Mouse (Mus musculus) limb, embryonic 10.5 days (tissue): ENCODE results near the gene 1110059E24Rik. TPM values are rescaled to one million over a fixed set of nuclear protein-coding genes. Genes with fewer than 3 reads are reported as not detected.

Experiments
- DNase-seq: peaks from one replicate; pipeline ENCODE4 v3.0.0-alpha.2; 2017; ENCODE audit warnings: low spot score
- H3K27ac ChIP-seq: fragments of 300-500 bp; sonication (generic); 2 replicates; pipeline ENCODE4 v1.5.1; 2016; ENCODE audit warnings: mild to moderate bottlenecking
- H3K27me3 ChIP-seq: fragments of 300-500 bp; sonication (generic); 2 replicates; pipeline ENCODE4 v1.6.1; 2016; ENCODE audit warnings: low read depth, mild to moderate bottlenecking; ENCODE audit not compliant: poor library complexity, severe bottlenecking
- H3K36me3 ChIP-seq: fragments of 300-500 bp; sonication (generic); 2 replicates; pipeline ENCODE4 v1.6.1; 2016; ENCODE audit warnings: mild to moderate bottlenecking, moderate library complexity
- H3K4me1 ChIP-seq: fragments of 300-500 bp; sonication (generic); 2 replicates; pipeline ENCODE4 v1.6.1; 2016
- H3K4me3 ChIP-seq: fragments of 300-500 bp; sonication (generic); 2 replicates; pipeline ENCODE4 v1.5.1; 2016; ENCODE audit warnings: mild to moderate bottlenecking, moderate library complexity
- H3K9me3 ChIP-seq: fragments of 300-500 bp; sonication (generic); replicated peaks from 2 replicates; pipeline ENCODE4 v1.6.1; 2016; ENCODE audit warnings: mild to moderate bottlenecking
- WGBS: fragments of 180-500 bp; shearing (Covaris S2); methylation state at CpG from one replicate; pipeline ENCODE4 v1.1.7; 2016; 5-methylcytosine and 5-hydroxymethylcytosine counted together
- polyA plus RNA-seq: library from polyadenylated mRNA; unstranded; fragments of >200 nt; fragmentation: Nextera tagmentation; extraction: Ambion mirVana; gene quantifications from 2 replicates; pipeline ENCODE4 v1.2.1, GENCODE M21; 2016

Gene 1110059E24Rik
- 76.9 and 78.0 TPM in 2 replicates for polyA plus RNA-seq

DNA sequence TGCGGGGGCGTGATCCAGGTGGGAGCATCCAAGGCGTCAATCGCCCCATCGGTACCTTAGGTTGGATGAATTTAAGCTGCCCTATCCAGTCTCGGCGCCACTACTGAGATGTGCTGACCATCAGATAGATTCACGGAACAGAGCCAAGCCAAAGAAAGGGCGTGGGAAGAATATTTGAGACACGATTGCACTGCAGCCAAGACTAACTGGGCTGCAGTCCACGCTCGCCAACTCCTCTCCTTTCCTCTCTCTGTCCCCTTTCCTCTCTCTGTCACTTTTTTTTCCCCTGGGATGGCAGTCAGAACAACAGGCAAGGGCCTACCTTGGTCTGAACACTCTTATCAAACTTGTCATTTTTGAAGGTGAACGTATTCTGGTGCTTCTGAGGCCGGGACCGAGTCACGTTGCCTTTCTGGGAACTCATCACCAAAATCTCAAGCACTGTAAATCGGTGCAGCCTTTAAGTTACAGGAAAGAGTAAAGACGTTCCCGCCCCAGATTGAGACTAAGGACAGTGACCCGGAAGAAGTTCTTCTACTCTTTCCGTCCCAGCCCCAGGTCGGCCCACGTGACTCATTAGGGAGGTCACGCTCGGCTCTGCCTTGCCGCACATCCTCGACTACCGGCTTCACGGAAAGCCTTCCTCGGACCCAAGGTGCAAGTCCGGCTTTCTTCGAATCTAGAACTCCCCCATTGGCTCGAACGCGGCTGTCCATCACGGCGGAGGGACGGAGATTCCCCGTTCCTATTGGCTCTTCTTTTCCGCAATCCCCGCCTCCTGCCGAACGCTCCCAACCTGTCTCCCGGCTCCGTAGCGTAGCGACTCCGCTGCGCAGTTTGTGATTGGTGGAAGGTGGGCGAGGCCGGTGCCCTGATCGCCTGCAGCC is at the start of gene 1110059E24Rik:
Gene 1110059E24Rik (minus strand): TSS at position 692 of the 887 bp plus-strand sequence.
- H3K4me3 ChIP-seq, result peak within 1 kb of the TSS; percentile 95
- peak within 1 kb of the TSS; percentile 98 for H3K27ac ChIP-seq
- no peaks in the 10 kb centered on the region for H3K27me3 ChIP-seq
- H3K9me3 ChIP-seq, result no peaks in the 10 kb centered on the region
- WGBS, result 5% methylated on average over 52 of the region's 52 CpGs
- no peaks in the 10 kb centered on the region for H3K36me3 ChIP-seq
- peaks cover 19% of the 10 kb centered on the region for H3K4me1 ChIP-seq
- DNase-seq, result peak; percentile 95

DNA sequence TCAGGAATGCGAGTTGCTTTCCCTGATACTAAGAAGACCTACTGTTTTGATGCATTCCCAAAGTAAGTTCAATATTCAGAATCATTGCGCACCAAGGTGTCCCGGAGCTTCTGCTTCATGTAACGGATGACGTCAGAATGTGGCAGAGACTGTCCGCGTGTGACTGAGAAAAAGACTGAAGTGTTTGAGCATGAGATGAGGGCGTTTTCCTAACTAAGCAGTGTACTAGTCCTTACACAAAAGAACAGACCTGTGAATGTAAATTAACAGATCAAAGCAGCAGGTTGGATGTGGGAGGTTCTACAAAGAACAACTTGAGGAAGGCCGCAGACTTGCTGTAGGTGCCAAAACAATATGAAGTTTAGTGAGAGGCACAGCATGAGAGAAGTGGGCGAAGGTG is 28.2 kb upstream of the 1110059E24Rik start:
- Histone ChIP-seq H3K4me1 (no peaks in the 10 kb centered on the region), H3K9me3 (no peaks in the 10 kb centered on the region)
- DNase-seq, result no peak

DNA sequence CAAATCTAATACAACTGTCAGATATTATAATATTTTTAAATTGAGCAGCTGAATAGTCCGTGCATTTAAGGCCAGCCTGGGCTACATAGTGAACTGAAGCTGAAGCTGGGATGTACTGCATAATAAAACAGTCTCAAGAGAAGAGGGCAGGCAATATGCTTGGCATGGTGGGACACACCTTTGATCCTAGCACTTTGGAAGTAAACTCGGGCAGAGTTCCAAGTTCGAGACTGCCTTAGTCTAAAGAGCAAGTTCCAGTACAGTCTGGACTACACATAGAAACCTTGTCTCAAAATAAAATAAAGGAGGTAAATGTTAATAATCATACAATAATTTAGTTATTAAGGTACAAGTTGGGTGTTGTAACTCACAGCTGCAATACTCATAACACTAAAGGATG is 27.3 kb upstream of the 1110059E24Rik start:
- Histone ChIP-seq H3K36me3 (peaks cover 55% of the 10 kb centered on the region), H3K4me3 (no peak overlapping the region), H3K27ac (no peak overlapping the region), H3K27me3 (no peaks in the 10 kb centered on the region), H3K9me3 (no peaks in the 10 kb centered on the region), H3K4me1 (no peaks in the 10 kb centered on the region)
- WGBS, result 97% methylated on average over 3 of the region's 3 CpGs
- no peak for DNase-seq

More for the DNA sequence above, 28.2 kb upstream of the 1110059E24Rik start:
- H3K36me3 ChIP-seq, result peaks cover 57% of the 10 kb centered on the region
- H3K27me3 ChIP-seq, result no peaks in the 10 kb centered on the region
- WGBS, result 94% methylated on average over 10 of the region's 10 CpGs
- no peak overlapping the region for H3K4me3 ChIP-seq
- H3K27ac ChIP-seq, result no peak overlapping the region

DNA sequence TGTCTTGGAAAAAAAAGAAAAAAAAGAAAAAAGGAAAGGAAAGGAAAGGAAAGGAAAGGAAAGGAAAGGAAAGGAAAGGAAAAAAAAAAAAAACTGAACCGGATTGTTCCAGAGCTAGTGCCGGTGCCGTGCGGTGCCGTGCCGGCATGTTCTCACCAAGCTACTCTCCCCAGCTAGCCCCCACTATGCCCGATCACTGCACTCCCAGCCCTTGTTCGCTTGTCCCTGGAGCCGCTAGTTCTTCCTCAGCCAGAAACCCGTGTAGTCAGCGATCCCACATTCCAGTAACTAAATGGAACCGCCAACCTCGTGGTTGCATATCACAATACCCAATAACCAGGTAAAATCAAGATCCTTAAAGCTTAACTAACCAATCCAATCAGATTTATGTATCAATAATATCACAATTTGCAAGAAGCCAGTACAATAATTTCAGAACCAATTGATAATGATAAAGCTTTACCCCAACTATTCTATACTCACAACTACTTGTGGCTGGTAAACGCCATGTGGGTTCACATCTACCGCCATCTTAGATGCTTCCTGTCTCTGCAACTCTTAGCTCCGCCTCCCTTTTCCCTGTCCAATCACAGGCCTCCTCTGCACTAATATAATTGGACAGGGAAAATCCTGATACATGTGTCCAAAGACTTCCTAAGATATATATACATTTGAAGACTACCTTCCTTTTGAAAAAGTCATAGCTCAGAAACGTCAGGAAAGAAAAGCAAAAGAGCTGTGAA is 21.7 kb upstream of the 1110059E24Rik start:
- Histone ChIP-seq H3K9me3 (no peaks in the 10 kb centered on the region), H3K4me1 (no peaks in the 10 kb centered on the region), H3K36me3 (peaks cover 28% of the 10 kb centered on the region), H3K27ac (no peak overlapping the region), H3K4me3 (no peak overlapping the region), H3K27me3 (no peaks in the 10 kb centered on the region)
- no peak for DNase-seq
- WGBS, result 96% methylated on average over 17 of the region's 17 CpGs

DNA sequence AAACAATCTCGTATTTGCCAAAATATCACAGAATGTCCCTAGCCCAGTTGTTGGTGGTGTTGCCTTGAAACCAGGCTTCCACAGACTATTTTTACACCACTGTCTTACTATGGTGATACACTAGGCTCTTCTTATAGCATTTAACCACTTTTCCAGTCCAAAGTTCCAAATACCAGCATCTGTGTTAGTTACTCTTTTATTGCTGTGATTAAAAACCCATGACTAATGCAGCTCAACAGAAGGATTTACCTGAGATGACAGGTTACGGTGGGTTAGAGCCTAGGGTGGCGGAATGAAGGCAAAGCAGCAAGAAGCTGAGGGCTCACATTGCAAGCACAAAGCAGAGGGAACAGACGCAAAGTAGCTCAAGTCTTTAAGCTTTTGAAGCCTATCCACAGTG is 16.9 kb upstream of the 1110059E24Rik start:
- Histone ChIP-seq H3K9me3 (no peaks in the 10 kb centered on the region), H3K36me3 (peaks cover 13% of the 10 kb centered on the region), H3K27me3 (no peaks in the 10 kb centered on the region), H3K4me1 (no peaks in the 10 kb centered on the region), H3K4me3 (no peak overlapping the region), H3K27ac (no peak overlapping the region)
- no peak for DNase-seq
- 85% methylated on average over 4 of the region's 4 CpGs for WGBS

DNA sequence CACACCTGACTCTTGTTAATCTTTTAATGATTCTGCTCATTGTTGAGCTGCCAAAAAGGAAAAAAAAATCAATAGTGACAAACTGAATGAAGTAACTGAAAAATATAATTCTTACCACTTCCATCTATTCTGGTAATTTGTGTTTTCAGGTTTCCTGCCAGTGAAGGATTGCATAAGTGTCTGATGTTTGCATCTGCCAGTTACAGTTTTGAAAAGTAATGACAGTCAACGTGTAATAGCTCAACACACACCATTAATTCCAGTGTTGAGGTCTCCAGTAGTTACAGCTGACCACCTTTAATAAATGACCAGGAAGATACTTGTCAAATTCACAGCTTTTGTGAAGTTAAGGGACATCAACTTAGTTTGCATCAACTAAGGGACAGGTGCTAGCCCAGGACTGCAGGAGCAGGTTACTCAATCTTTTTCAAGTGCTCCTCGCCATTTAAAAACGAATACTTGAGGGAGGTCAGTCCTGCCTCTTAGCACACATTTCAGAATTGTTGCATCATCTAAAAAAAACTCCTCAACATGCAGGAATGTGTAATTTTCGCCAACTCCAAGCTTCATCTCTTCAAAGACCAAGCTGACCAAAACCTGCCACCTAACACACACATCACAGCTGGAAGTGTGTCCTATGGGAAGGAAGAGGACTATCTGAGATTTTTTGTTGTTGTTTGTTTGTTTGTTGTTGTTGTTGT is 11.1 kb upstream of the 1110059E24Rik start:
- H3K36me3 ChIP-seq, result 0 out of 2 replicates have a peak, but pooled peaks cover 3% of the 10 kb centered on the region
- no peak overlapping the region for H3K27ac ChIP-seq
- H3K27me3 ChIP-seq, result no peaks in the 10 kb centered on the region
- H3K4me1 ChIP-seq, result no peaks in the 10 kb centered on the region
- DNase-seq, result no peak
- no peaks in the 10 kb centered on the region for H3K9me3 ChIP-seq
- H3K4me3 ChIP-seq, result no peak overlapping the region
- 87% methylated on average over 4 of the region's 4 CpGs for WGBS

DNA sequence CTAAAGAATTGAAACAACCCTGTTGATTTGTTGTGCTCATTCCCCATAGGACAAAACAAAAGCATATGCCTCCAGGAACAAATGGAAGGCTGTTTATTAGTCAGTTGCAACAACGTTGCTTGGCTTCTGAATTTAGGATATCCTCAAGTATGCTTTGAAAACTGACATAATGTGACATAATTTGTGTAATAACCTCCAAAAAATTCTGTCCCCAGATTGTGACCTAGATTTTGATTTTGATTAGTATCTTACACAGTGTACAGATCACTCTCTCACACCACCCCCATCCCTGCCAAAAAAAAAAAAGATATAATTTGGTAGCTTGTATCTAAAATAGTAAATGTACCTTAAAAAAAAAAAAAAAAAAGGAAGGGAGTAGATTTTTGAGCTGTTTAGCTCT is 8.0 kb upstream of the 1110059E24Rik start:
- Histone ChIP-seq H3K9me3 (no peaks in the 10 kb centered on the region), H3K4me3 (no peak overlapping the region), H3K4me1 (no peaks in the 10 kb centered on the region), H3K27me3 (no peaks in the 10 kb centered on the region), H3K27ac (no peak overlapping the region), H3K36me3 (no peaks in the 10 kb centered on the region)
- 100% methylated on average over 1 of the region's 1 CpGs for WGBS
- DNase-seq, result no peak

DNA sequence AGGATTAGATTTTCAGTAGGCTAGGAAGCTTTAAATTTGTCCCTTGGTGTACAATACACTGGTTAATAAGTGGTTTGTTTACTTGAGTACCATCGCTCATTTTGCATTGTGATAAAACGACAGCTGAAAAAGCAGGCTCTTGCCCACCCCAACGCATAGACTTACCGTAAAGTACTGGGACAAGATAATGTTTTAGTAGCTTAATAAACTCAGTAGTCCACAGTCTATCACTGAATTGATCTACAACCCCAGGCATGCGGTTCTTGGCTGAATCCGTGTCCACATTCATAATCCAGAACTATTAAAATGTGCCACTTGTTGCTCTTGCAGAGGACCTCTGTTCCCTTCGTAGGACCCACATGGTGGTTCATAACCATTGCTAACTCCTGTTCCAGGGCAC is 2.0 kb upstream of the 1110059E24Rik start:
- 93% methylated on average over 7 of the region's 7 CpGs for WGBS
- Histone ChIP-seq H3K9me3 (no peaks in the 10 kb centered on the region), H3K27me3 (no peaks in the 10 kb centered on the region), H3K27ac (no peak overlapping the region), H3K36me3 (no peaks in the 10 kb centered on the region), H3K4me3 (peak overlapping the region; percentile 95), H3K4me1 (peaks cover 19% of the 10 kb centered on the region)
- DNase-seq, result no peak

DNA sequence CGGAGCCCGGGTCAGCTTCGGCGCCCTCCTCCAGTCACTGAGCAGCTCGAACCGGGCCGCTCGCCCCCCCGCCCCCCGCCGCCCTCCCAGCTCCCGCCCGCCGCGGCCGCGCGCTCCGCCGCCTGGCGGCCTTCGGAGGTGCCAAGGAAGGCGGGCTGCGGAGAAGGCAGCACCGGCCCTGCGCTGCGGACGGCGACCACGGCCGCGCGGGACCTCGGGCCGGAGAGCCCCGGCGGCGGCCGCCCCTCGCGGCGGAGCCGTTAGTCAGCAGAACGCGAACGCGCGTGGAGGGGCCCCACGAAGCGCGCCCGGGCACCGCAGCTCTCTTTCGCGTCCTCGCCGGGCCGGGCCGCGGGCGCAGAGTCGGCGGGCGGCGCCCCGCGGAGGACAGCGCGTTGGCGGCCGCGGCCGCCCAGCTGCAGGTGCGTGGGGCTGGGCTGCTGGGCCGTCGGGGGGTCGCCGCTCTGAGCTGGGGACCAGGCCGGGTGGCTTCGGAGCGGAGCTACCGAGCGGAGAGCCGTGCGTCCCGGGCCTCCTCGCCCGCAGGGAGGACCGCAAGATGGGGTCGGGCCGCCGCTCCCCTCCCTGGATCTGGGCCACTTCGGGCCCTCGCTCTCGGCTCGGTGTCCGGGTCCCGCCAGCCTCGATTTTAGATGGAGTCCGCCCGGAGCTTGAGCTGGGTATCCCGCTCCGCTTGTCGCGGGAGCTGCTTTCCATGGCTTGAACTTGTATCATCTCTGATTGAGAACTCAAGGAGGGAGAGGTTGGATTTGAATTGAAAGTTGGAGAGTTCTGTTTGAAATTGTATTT is 601 bp upstream of the 1110059E24Rik start, which contains the start of gene Abhd17b:
Gene Abhd17b (plus strand): TSS at position 14 of the 810 bp plus-strand sequence.
- Histone ChIP-seq H3K4me1 (peaks cover 19% of the 10 kb centered on the region), H3K4me3 (peak within 1 kb of the TSS; percentile 95), H3K27ac (peak within 1 kb of the TSS; percentile 98), H3K9me3 (no peaks in the 10 kb centered on the region), H3K27me3 (no peaks in the 10 kb centered on the region), H3K36me3 (no peaks in the 10 kb centered on the region)
- under 1% methylated on average over 71 of the region's 105 CpGs for WGBS
- DNase-seq, result peak; percentile 67

DNA sequence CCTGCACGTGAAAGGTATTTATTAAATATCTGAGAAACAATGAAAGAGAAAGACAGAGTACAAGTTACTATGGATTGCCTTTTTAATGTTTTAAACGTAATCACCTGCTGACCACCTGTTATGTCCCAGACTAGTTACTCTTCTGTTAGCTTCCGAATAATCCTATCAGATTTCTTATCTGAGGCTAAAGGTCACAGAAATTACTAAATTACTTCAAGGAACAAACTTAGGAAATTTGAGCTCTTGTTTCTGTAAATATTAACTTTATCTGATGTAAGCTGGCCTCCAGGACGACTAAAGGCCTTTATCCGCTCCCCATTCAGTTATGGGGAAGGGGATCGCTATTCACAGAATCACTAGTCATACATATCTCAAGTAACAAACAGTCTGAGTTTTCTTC is 1.1 kb downstream of the 1110059E24Rik start:
- 59% methylated on average over 6 of the region's 6 CpGs for WGBS
- no peak for DNase-seq
- Histone ChIP-seq H3K9me3 (no peaks in the 10 kb centered on the region), H3K4me1 (peaks cover 19% of the 10 kb centered on the region), H3K4me3 (peak overlapping the region; percentile 95), H3K27ac (0 out of 2 replicates have a peak overlapping the region, but pooled peaks have one; percentile 98), H3K36me3 (no peaks in the 10 kb centered on the region), H3K27me3 (no peaks in the 10 kb centered on the region)

DNA sequence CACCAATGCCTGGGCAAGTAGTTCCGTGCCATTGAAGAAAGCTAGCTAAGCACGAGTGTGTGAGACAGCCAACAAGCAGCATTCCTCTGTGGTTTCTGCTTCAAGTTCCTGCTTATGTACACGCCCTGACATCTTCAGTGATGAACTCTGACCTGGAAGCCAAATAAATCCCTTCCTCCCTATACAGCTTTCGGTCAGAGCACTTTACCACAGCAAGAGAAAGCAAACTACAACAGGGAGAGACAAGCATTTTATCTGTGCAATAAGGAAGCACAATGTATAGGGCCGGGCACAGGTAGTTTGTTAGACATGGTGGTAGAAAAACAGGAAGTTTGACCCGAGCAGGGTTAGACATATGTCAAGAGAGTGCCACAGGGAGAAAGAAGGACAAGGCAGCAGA is 6.6 kb downstream of the 1110059E24Rik start:
- WGBS, result 85% methylated on average over 6 of the region's 6 CpGs
- 0 out of 2 replicates have a peak, but pooled peaks cover under 1% of the 10 kb centered on the region for H3K36me3 ChIP-seq
- no peak for DNase-seq

DNA sequence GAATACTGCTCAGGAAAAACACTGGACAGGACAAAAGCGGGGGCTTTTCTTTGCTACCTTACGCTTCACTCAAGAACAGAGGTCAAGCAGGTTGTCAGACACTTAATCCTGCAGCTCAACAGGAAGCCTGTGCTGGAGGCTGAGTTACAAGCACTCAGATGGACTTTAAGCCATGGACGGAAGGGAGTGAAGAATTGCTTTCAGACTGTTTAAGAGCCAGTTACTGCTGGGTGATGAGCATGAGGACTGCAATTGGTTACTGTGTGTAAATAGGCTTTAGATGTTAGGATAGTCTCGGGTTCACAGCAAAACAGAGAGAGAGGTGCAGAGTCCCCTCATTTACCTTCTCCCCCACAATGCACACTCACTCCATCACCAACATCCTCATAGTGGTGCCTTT is 7.5 kb downstream of the 1110059E24Rik start:
- WGBS, result 66% methylated on average over 4 of the region's 4 CpGs
- no peak for DNase-seq

More for the DNA sequence above, 6.6 kb downstream of the 1110059E24Rik start:
- H3K4me3 ChIP-seq, result no peak overlapping the region
- H3K9me3 ChIP-seq, result no peaks in the 10 kb centered on the region
- H3K27ac ChIP-seq, result no peak overlapping the region
- H3K4me1 ChIP-seq, result 0 out of 2 replicates have a peak, but pooled peaks cover 2% of the 10 kb centered on the region
- H3K27me3 ChIP-seq, result no peaks in the 10 kb centered on the region

More for the DNA sequence above, 7.5 kb downstream of the 1110059E24Rik start:
- no peaks in the 10 kb centered on the region for H3K27me3 ChIP-seq
- peaks cover 2% of the 10 kb centered on the region; the same call in 1 of the 2 replicates for H3K36me3 ChIP-seq
- H3K4me3 ChIP-seq, result no peak overlapping the region
- no peaks in the 10 kb centered on the region for H3K4me1 ChIP-seq
- H3K9me3 ChIP-seq, result no peaks in the 10 kb centered on the region
- H3K27ac ChIP-seq, result no peak overlapping the region
